Mouse (Mus musculus) liver, embryonic 14.5 days (tissue): Measurements from ENCODE around the gene Zfr2.

Experiments used
- CTCF ChIP-seq: IDR thresholded peaks from 2 replicates; pipeline ENCODE4 v1.5.1; 2016; ENCODE audit warnings: antibody characterized with exemption, low read depth, control low read depth
- EP300 ChIP-seq: IDR thresholded peaks from 2 replicates; pipeline ENCODE4 v1.6.1; 2016; ENCODE audit warnings: antibody characterized with exemption, low read depth

GRCm38 (mm10) chr10:81294442-81294841 is 61.5 kb downstream of the Zfr2 start:
- TF ChIP-seq EP300 (no peak), CTCF (no peak)
